Mouse (Mus musculus) limb, embryonic 14.5 days (tissue): ENCODE results near the gene Pola2. TPM values are rescaled to one million over a fixed set of nuclear protein-coding genes. Genes with fewer than 3 reads are reported as not detected.

ENCODE experiments used
- ATAC-seq: fragments of 200-750 bp; cut with Nextera tagmentation; 2 replicates; pipeline ENCODE4 v1.8.0; 2017; ENCODE audit warnings: low read depth, moderate number of reproducible peaks, moderate TSS enrichment; ENCODE audit not compliant: low FRiP score
- DNase-seq: peaks from one replicate; pipeline ENCODE4 v3.0.0-alpha.2; 2015; ENCODE audit warnings: low spot score
- H3K27ac ChIP-seq: fragments of 300-500 bp; sonication (generic); replicated peaks from 2 replicates; pipeline ENCODE4 v1.5.1; 2014; ENCODE audit warnings: low read depth, mild to moderate bottlenecking, low read length, moderate library complexity, mixed read lengths
- H3K27me3 ChIP-seq: fragments of 300-500 bp; sonication (generic); 2 replicates; pipeline ENCODE4 v1.6.1; 2014; ENCODE audit warnings: low read length, mixed read lengths; ENCODE audit not compliant: control insufficient read depth, insufficient read depth
- H3K36me3 ChIP-seq: fragments of 300-500 bp; sonication (generic); 2 replicates; pipeline ENCODE4 v1.6.1; 2014; ENCODE audit warnings: mild to moderate bottlenecking, low read length, moderate library complexity, mixed read lengths; ENCODE audit not compliant: control insufficient read depth, insufficient read depth
- H3K4me1 ChIP-seq: fragments of 300-500 bp; sonication (generic); 2 replicates; pipeline ENCODE4 v1.6.1; 2014; ENCODE audit warnings: antibody characterized with exemption, low read length, mixed read lengths; ENCODE audit not compliant: control insufficient read depth, insufficient read depth
- H3K4me2 ChIP-seq: fragments of 300-500 bp; sonication (generic); replicated peaks from 2 replicates; pipeline ENCODE4 v1.6.1; 2014; ENCODE audit warnings: low read depth, mild to moderate bottlenecking, low read length, moderate library complexity; ENCODE audit not compliant: severe bottlenecking
- H3K4me3 ChIP-seq: fragments of 300-500 bp; sonication (generic); replicated peaks from 2 replicates; pipeline ENCODE4 v1.5.1; 2014; ENCODE audit warnings: low read length
- H3K9ac ChIP-seq: fragments of 300-500 bp; sonication (generic); 2 replicates; pipeline ENCODE4 v1.6.1; 2014; ENCODE audit warnings: mild to moderate bottlenecking, low read depth, low read length, moderate library complexity; ENCODE audit not compliant: severe bottlenecking
- H3K9me3 ChIP-seq: fragments of 300-500 bp; sonication (generic); 2 replicates; pipeline ENCODE4 v1.6.1; 2016; ENCODE audit warnings: low read length; ENCODE audit not compliant: control insufficient read depth
- POLR2A ChIP-seq: fragments of 200-500 bp; IDR thresholded peaks from 2 replicates; pipeline ENCODE4 v1.8.0; 2012; ENCODE audit warnings: inconsistent platforms, mild to moderate bottlenecking, moderate library complexity, borderline replicate concordance; ENCODE audit not compliant: insufficient read depth, insufficient read length; ENCODE audit errors: extremely low read depth
- WGBS: fragments of 180-500 bp; shearing (Covaris S2); extraction: QIAGEN DNeasy Blood & Tissue Kit; methylation state at CpG from one replicate; pipeline ENCODE4 v1.1.7; 2014; 5-methylcytosine and 5-hydroxymethylcytosine counted together
- polyA plus RNA-seq, 2 experiments: library from polyadenylated mRNA; depleted of rRNA in 1 of 2; stranded (reverse) in 1 of 2; unstranded in 1 of 2; fragments of >200 nt; fragmentation: Nextera tagmentation in 1 of 2; extraction: Ambion mirVana in 1 of 2; gene quantifications; 2 replicates each; pipeline versions ENCODE4 v1.2.1 to v1.2.3; 2012 to 2014

The Pola2 gene
- polyA plus RNA-seq, 2 experiments, result 66.3 to 87.9 TPM

DNA sequence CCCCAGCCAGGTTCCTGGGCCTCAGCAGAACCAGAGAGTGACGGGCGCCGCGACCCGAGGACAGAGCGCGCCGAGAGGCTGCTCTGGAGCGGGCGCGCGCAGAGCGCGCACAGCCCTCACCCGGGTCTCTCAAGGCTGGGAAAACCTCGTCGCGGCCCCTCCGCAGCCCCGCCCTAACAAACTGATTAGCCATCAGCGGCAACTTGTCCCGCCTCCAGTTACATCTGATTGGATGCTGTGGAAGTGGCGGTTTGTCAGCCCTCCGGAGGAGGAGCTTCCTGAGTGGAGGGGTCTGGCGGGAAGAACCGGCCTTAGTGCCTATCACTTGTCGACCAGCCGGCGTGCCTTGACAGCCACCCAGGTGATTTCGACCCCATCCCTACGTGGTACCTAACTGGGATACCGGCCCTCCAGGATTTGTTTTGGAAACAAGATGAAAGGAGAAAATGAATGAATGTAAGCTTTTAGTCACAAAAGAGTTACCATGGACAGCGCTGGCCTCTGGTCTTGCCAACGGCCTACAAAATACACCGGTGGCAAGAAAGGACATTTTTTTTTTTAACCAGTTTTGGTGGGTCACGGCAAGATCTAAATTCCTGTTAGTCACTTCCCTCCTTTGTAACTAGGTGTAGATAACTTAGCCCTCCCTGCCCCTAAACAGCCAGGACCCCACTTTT lies 69.9 kb downstream of the Pola2 start, which contains the start of gene Tigd3:
Gene Tigd3 (minus strand): TSS at position 148 of the 677 bp plus-strand sequence.
- Histone ChIP-seq H3K9me3 (no peaks in the 10 kb centered on the region), H3K4me2 (peak within 1 kb of the TSS; percentile 83), H3K9ac (peak within 1 kb of the TSS; percentile 72), H3K36me3 (peaks cover 22% of the 10 kb centered on the region), H3K4me3 (peak within 1 kb of the TSS; percentile 58), H3K4me1 (peaks cover 7% of the 10 kb centered on the region; the same call in 1 of the 2 replicates), H3K27me3 (no peaks in the 10 kb centered on the region), H3K27ac (no peak within 1 kb of the TSS; the same call in 1 of the 2 replicates)
- DNase-seq (peak; percentile 98), ATAC-seq (peak; percentile 97)
- peak; percentile 83; the same call in 1 of the 2 replicates for TF ChIP-seq POLR2A
- 4% methylated on average over 36 of the region's 36 CpGs for WGBS

DNA sequence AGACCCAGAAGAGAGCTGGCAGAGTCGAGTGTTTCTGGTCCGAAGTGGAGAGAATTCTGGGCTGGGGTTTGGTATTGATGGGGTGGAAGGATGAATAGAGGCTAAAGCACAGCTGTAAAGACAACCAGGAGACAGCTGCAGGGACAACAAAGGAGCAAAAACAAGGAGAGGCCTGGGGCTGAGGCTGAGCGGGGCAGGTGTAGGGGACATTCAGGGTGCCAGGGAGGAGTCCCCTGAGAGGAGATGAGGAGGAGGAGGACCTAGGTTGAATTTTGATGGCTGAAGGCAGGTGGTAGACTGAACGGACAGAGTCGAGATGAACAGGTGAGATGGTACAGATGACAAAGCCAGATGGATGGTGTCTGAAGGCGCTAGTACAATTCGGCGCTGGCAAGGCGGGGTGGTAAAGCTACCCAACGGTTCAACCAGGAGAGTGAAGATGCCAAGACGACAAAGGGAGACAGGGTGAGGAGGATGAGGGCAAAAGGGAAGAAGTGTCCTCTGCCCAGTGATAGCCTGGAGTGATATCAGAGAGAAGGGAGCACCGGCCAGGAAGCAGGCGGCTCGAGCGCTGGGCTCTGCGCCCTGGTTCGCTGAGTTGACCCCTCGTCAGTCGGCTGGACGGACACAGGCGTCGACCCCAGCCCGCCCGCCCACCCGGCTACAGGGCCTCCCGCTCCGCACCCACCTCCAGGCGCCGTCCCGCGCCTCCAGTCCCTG lies 70.6 kb downstream of the Pola2 start:
- peak overlapping the region; percentile 72 for H3K9ac ChIP-seq
- H3K4me3 ChIP-seq, result peak overlapping the region; percentile 58
- H3K36me3 ChIP-seq, result peaks cover 18% of the 10 kb centered on the region
- 8% methylated on average over 27 of the region's 31 CpGs for WGBS
- no peaks in the 10 kb centered on the region for H3K9me3 ChIP-seq
- DNase-seq, result no peak
- no peaks in the 10 kb centered on the region for H3K27me3 ChIP-seq
- peak overlapping the region; percentile 83 for H3K4me2 ChIP-seq
- no peak for TF ChIP-seq POLR2A
- ATAC-seq, result peak; percentile 39; the same call in 1 of the 2 replicates
- H3K4me1 ChIP-seq, result peaks cover 7% of the 10 kb centered on the region; the same call in 1 of the 2 replicates
- no peak overlapping the region; the same call in 1 of the 2 replicates for H3K27ac ChIP-seq

DNA sequence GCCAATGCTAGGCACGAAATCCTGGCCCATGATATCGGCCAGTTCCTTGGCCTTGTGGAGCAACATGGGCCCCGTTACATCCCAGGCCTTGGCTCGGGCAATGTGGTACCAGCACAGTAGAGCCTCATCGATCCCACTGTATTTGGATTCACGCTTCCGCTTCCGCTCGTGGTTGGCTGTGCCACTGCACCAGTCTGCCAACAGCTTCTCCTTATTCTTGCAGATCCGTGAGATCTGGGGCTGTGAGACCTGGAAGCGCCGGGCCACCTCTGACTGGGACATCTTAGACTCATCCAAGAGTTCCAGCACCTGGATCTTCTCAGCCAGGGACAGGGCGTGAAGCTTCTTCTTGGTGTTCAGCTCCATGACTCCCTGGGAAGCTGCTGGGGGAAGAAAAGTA lies 71.3 kb downstream of the Pola2 start:
- Histone ChIP-seq H3K27me3 (no peaks in the 10 kb centered on the region), H3K4me3 (0 out of 2 replicates have a peak overlapping the region, but pooled peaks have one; percentile 58), H3K4me2 (no peak overlapping the region), H3K9ac (no peak overlapping the region), H3K27ac (no peak overlapping the region), H3K4me1 (peaks cover 7% of the 10 kb centered on the region; the same call in 1 of the 2 replicates), H3K9me3 (no peaks in the 10 kb centered on the region), H3K36me3 (peaks cover 14% of the 10 kb centered on the region)
- no peak for DNase-seq
- no peak for TF ChIP-seq POLR2A
- 90% methylated on average over 13 of the region's 13 CpGs for WGBS
- ATAC-seq, result no peak

DNA sequence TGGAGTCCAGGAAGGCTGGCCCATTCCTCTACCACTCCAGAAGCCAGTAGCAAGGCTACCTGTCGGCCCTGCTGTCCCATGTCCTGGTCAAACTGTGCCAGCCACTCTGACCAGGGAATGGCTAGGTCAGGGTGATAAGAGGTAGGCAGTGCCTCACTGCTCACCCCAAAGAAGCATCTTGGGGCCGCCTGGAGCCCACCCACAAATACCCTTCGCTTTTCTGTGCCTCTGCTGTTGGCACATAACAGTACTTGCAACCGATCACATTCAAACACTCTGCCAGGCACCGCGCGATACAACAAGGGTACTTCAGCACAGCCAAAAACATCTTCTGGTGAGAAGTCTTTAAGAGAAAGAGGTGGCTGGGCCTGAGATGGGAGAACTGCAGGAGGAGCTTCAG lies 71.7 kb downstream of the Pola2 start:
- Histone ChIP-seq H3K27me3 (no peaks in the 10 kb centered on the region), H3K9me3 (no peaks in the 10 kb centered on the region), H3K4me3 (no peak overlapping the region), H3K4me1 (peaks cover 7% of the 10 kb centered on the region; the same call in 1 of the 2 replicates), H3K36me3 (peaks cover 14% of the 10 kb centered on the region), H3K27ac (no peak overlapping the region), H3K9ac (no peak overlapping the region), H3K4me2 (no peak overlapping the region)
- DNase-seq (no peak), ATAC-seq (no peak)
- TF ChIP-seq POLR2A, result no peak
- WGBS, result 90% methylated on average over 7 of the region's 7 CpGs

DNA sequence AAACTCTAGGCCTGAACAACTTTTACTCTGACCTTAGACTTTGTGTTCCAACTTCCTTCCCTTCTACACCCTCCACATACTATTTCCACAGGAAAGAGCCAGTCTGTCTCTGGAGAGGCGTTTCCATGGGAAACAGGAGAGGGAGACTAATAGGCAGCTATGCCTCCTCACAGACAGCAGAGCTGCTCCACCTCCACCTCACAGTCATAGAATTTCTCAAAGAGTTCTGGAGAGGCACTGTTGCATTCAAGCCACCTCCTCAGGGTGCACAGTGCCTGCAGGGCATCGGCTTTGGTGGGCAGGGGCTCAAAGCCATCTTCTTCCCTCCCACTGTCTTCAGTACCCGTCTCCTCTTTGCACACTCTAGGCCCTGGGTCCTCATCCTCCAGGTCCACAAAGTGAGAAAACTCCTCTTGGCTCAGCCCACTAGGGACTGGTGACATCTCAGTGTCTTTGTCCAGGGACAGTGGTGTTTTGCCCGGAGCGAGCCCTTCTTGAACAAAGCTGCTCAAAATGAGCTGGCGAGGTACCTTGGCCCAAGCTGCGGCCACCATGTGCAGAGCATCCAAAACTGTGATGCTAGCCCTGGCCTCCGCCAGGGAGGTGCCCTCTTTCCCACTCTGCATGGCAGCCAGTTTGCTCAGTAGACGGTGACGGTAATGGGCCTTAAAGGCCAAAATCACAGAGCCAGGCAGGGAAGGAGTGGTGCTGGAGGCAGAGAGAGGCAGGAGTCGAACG lies 72.3 kb downstream of the Pola2 start:
- Histone ChIP-seq H3K9me3 (no peaks in the 10 kb centered on the region), H3K27me3 (no peaks in the 10 kb centered on the region), H3K36me3 (peaks cover 11% of the 10 kb centered on the region), H3K4me1 (peaks cover 7% of the 10 kb centered on the region; the same call in 1 of the 2 replicates), H3K4me2 (no peak overlapping the region), H3K9ac (no peak overlapping the region), H3K4me3 (no peak overlapping the region), H3K27ac (no peak overlapping the region)
- DNase-seq (no peak), ATAC-seq (no peak)
- no peak for TF ChIP-seq POLR2A
- WGBS, result 90% methylated on average over 12 of the region's 12 CpGs

Other genes starting within 250 kb of the Pola2 start
- gene Ehbp1l1, start 237.9 kb downstream of the Pola2 start, polyA plus RNA-seq (2012; rRNA removed), result 51.0 and 51.1 TPM in 2 replicates
- gene Ehbp1l1, start 237.9 kb downstream of the Pola2 start, polyA plus RNA-seq (2014; fragmentation: Nextera tagmentation; extraction: Ambion mirVana), result 20.0 and 25.4 TPM in 2 replicates
- 169 and 253 TPM in 2 replicates for gene Fam89b, start 234.5 kb downstream of the Pola2 start, polyA plus RNA-seq (2012; rRNA removed)
- gene Fam89b, start 234.5 kb downstream of the Pola2 start, polyA plus RNA-seq (2014; fragmentation: Nextera tagmentation; extraction: Ambion mirVana), result 125 TPM in 2 replicates
- gene Ltbp3, start 223.3 kb downstream of the Pola2 start, polyA plus RNA-seq (2012; rRNA removed), result 341 and 441 TPM in 2 replicates
- gene Ltbp3, start 223.3 kb downstream of the Pola2 start, polyA plus RNA-seq (2014; fragmentation: Nextera tagmentation; extraction: Ambion mirVana), result 99.8 and 103 TPM in 2 replicates
- 152 and 186 TPM in 2 replicates for gene Scyl1, start 192.8 kb downstream of the Pola2 start, polyA plus RNA-seq (2012; rRNA removed)
- 78.4 and 81.1 TPM in 2 replicates for gene Scyl1, start 192.8 kb downstream of the Pola2 start, polyA plus RNA-seq (2014; fragmentation: Nextera tagmentation; extraction: Ambion mirVana)
- 22.7 and 30.1 TPM in 2 replicates for gene Frmd8, start 88.9 kb downstream of the Pola2 start, polyA plus RNA-seq (2012; rRNA removed)
- gene Frmd8, start 88.9 kb downstream of the Pola2 start, polyA plus RNA-seq (2014; fragmentation: Nextera tagmentation; extraction: Ambion mirVana), result 22.6 and 22.7 TPM in 2 replicates
- 6.2 and 6.3 TPM in 2 replicates for gene Slc25a45, start 86.4 kb downstream of the Pola2 start, polyA plus RNA-seq (2012; rRNA removed)
- 2.5 and 3.0 TPM in 2 replicates for gene Slc25a45, start 86.4 kb downstream of the Pola2 start, polyA plus RNA-seq (2014; fragmentation: Nextera tagmentation; extraction: Ambion mirVana)
- 4.8 TPM in 2 replicates for gene Tigd3, start 70.1 kb downstream of the Pola2 start, polyA plus RNA-seq (2012; rRNA removed)
- gene Tigd3, start 70.1 kb downstream of the Pola2 start, polyA plus RNA-seq (2014; fragmentation: Nextera tagmentation; extraction: Ambion mirVana), result 1.7 and 2.0 TPM in 2 replicates
- gene Dpf2, start 51.2 kb downstream of the Pola2 start, polyA plus RNA-seq (2012; rRNA removed), result 179 and 199 TPM in 2 replicates
- gene Dpf2, start 51.2 kb downstream of the Pola2 start, polyA plus RNA-seq (2014; fragmentation: Nextera tagmentation; extraction: Ambion mirVana), result 143 and 147 TPM in 2 replicates
- 9.7 and 10.0 TPM in 2 replicates for gene Cdc42ep2, start 39.4 kb downstream of the Pola2 start, polyA plus RNA-seq (2012; rRNA removed)
- gene Cdc42ep2, start 39.4 kb downstream of the Pola2 start, polyA plus RNA-seq (2014; fragmentation: Nextera tagmentation; extraction: Ambion mirVana), result 6.5 and 8.0 TPM in 2 replicates
- not detected in 2 replicates for gene Slc22a20, start 21.9 kb upstream of the Pola2 start, polyA plus RNA-seq (2012; rRNA removed)
- gene Slc22a20, start 21.9 kb upstream of the Pola2 start, polyA plus RNA-seq (2014; fragmentation: Nextera tagmentation; extraction: Ambion mirVana), result not detected in 2 replicates
- gene Capn1, start 51.7 kb upstream of the Pola2 start, polyA plus RNA-seq (2012; rRNA removed), result 29.0 and 33.4 TPM in 2 replicates
- gene Capn1, start 51.7 kb upstream of the Pola2 start, polyA plus RNA-seq (2014; fragmentation: Nextera tagmentation; extraction: Ambion mirVana), result 18.0 and 19.7 TPM in 2 replicates
- 49.2 and 63.9 TPM in 2 replicates for gene Syvn1, start 82.4 kb upstream of the Pola2 start, polyA plus RNA-seq (2012; rRNA removed)
- 31.5 and 34.6 TPM in 2 replicates for gene Syvn1, start 82.4 kb upstream of the Pola2 start, polyA plus RNA-seq (2014; fragmentation: Nextera tagmentation; extraction: Ambion mirVana)
- gene Mrpl49, start 93.6 kb upstream of the Pola2 start, polyA plus RNA-seq (2012; rRNA removed), result 47.0 and 54.8 TPM in 2 replicates
- gene Mrpl49, start 93.6 kb upstream of the Pola2 start, polyA plus RNA-seq (2014; fragmentation: Nextera tagmentation; extraction: Ambion mirVana), result 75.3 and 75.5 TPM in 2 replicates
- 1,573 and 1,838 TPM in 2 replicates for gene Fau, start 93.6 kb upstream of the Pola2 start, polyA plus RNA-seq (2012; rRNA removed)
- 948 and 968 TPM in 2 replicates for gene Fau, start 93.6 kb upstream of the Pola2 start, polyA plus RNA-seq (2014; fragmentation: Nextera tagmentation; extraction: Ambion mirVana)
- gene Znhit2, start 97.0 kb upstream of the Pola2 start, polyA plus RNA-seq (2012; rRNA removed), result 32.0 and 41.5 TPM in 2 replicates
- 36.5 and 37.0 TPM in 2 replicates for gene Znhit2, start 97.0 kb upstream of the Pola2 start, polyA plus RNA-seq (2014; fragmentation: Nextera tagmentation; extraction: Ambion mirVana)
- 43.8 and 59.6 TPM in 2 replicates for gene Tm7sf2, start 104.2 kb upstream of the Pola2 start, polyA plus RNA-seq (2012; rRNA removed)
- 15.5 and 18.8 TPM in 2 replicates for gene Tm7sf2, start 104.2 kb upstream of the Pola2 start, polyA plus RNA-seq (2014; fragmentation: Nextera tagmentation; extraction: Ambion mirVana)
- 81.6 and 95.9 TPM in 2 replicates for gene Vps51, start 113.0 kb upstream of the Pola2 start, polyA plus RNA-seq (2012; rRNA removed)
- 51.9 and 60.5 TPM in 2 replicates for gene Vps51, start 113.0 kb upstream of the Pola2 start, polyA plus RNA-seq (2014; fragmentation: Nextera tagmentation; extraction: Ambion mirVana)
- gene Tmem262, start 115.8 kb upstream of the Pola2 start, polyA plus RNA-seq (2012; rRNA removed), result 0.20 TPM in 1 of 2 replicates, not detected in the other
- gene Tmem262, start 115.8 kb upstream of the Pola2 start, polyA plus RNA-seq (2014; fragmentation: Nextera tagmentation; extraction: Ambion mirVana), result not detected in 2 replicates
- 1.1 and 1.3 TPM in 2 replicates for gene Gm28374, start 118.1 kb upstream of the Pola2 start, polyA plus RNA-seq (2012; rRNA removed)
- 1.1 and 1.3 TPM in 2 replicates for gene Gm28374, start 118.1 kb upstream of the Pola2 start, polyA plus RNA-seq (2014; fragmentation: Nextera tagmentation; extraction: Ambion mirVana)
- gene Zfpl1, start 120.8 kb upstream of the Pola2 start, polyA plus RNA-seq (2012; rRNA removed), result 134 and 177 TPM in 2 replicates
- gene Zfpl1, start 120.8 kb upstream of the Pola2 start, polyA plus RNA-seq (2014; fragmentation: Nextera tagmentation; extraction: Ambion mirVana), result 85.4 and 91.0 TPM in 2 replicates
- gene Cdca5, start 120.8 kb upstream of the Pola2 start, polyA plus RNA-seq (2012; rRNA removed), result 22.0 and 23.3 TPM in 2 replicates
- gene Cdca5, start 120.8 kb upstream of the Pola2 start, polyA plus RNA-seq (2014; fragmentation: Nextera tagmentation; extraction: Ambion mirVana), result 27.9 and 31.5 TPM in 2 replicates
- 0.14 and 0.75 TPM in 2 replicates for gene AC131692.1, start 130.2 kb upstream of the Pola2 start, polyA plus RNA-seq (2012; rRNA removed)
- gene AC131692.1, start 130.2 kb upstream of the Pola2 start, polyA plus RNA-seq (2014; fragmentation: Nextera tagmentation; extraction: Ambion mirVana), result not detected in 2 replicates
- gene Naaladl1, start 141.6 kb upstream of the Pola2 start, polyA plus RNA-seq (2012; rRNA removed), result 2.5 and 3.0 TPM in 2 replicates
- 0.21 and 0.48 TPM in 2 replicates for gene Naaladl1, start 141.6 kb upstream of the Pola2 start, polyA plus RNA-seq (2014; fragmentation: Nextera tagmentation; extraction: Ambion mirVana)
- 45.6 and 57.9 TPM in 2 replicates for gene Sac3d1, start 154.4 kb upstream of the Pola2 start, polyA plus RNA-seq (2012; rRNA removed)
- gene Sac3d1, start 154.4 kb upstream of the Pola2 start, polyA plus RNA-seq (2014; fragmentation: Nextera tagmentation; extraction: Ambion mirVana), result 53.8 and 55.9 TPM in 2 replicates
- gene Snx15, start 164.1 kb upstream of the Pola2 start, polyA plus RNA-seq (2012; rRNA removed), result 36.4 and 48.9 TPM in 2 replicates
- 30.2 and 33.9 TPM in 2 replicates for gene Snx15, start 164.1 kb upstream of the Pola2 start, polyA plus RNA-seq (2014; fragmentation: Nextera tagmentation; extraction: Ambion mirVana)
- gene Batf2, start 176.8 kb upstream of the Pola2 start, polyA plus RNA-seq (2012; rRNA removed), result 0.10 and 0.22 TPM in 2 replicates
- gene Batf2, start 176.8 kb upstream of the Pola2 start, polyA plus RNA-seq (2014; fragmentation: Nextera tagmentation; extraction: Ambion mirVana), result 0.15 TPM in 1 of 2 replicates, not detected in the other
- gene Arl2, start 177.3 kb upstream of the Pola2 start, polyA plus RNA-seq (2012; rRNA removed), result 91.9 and 127 TPM in 2 replicates
- gene Arl2, start 177.3 kb upstream of the Pola2 start, polyA plus RNA-seq (2014; fragmentation: Nextera tagmentation; extraction: Ambion mirVana), result 76.0 and 77.5 TPM in 2 replicates
- 0.05 and 0.09 TPM in 2 replicates for gene Majin, start 220.2 kb upstream of the Pola2 start, polyA plus RNA-seq (2012; rRNA removed)
- not detected in 2 replicates for gene Majin, start 220.2 kb upstream of the Pola2 start, polyA plus RNA-seq (2014; fragmentation: Nextera tagmentation; extraction: Ambion mirVana)